Mouse (Mus musculus) adrenal gland, adult 18-20 months (tissue): ENCODE results near the gene Msi2. TPM values are rescaled to one million over a fixed set of nuclear protein-coding genes. Genes with fewer than 3 reads are reported as not detected.

Experiments
- DNase-seq, 2 experiments: peaks; one replicate each; pipeline ENCODE4 v3.0.0; 2021 to 2022; ENCODE audit warnings: low spot score in 2 of 2
- total RNA-seq, 2 experiments: library from RNA; stranded (reverse); gene quantifications; 1 replicate in 1 of 2; 2 replicates in 1 of 2; pipeline ENCODE4 v1.2.3; 2021

The Msi2 gene
- total RNA-seq, 2 experiments from 2014 or later: 196 to 204 TPM

- DNase-seq: no peak
These were observed 225.7 kb downstream of the Msi2 start for GRCm38 (mm10) chr11:88492585-88492984.

- no peak for DNase-seq
These were observed 228.3 kb downstream of the Msi2 start for GRCm38 (mm10) chr11:88489985-88490384.

GRCm38 (mm10) chr11:88488941-88489724 is 229.2 kb downstream of the Msi2 start:
- no peak for DNase-seq

- no peak for DNase-seq
These were observed 230.0 kb downstream of the Msi2 start for GRCm38 (mm10) chr11:88488175-88488940.

- DNase-seq: no peak
These were observed 232.3 kb downstream of the Msi2 start for GRCm38 (mm10) chr11:88485987-88486386.

- DNase-seq: no peak
These were observed 233.2 kb downstream of the Msi2 start for GRCm38 (mm10) chr11:88485088-88485487.

- DNase-seq: no peak
These were observed 234.3 kb downstream of the Msi2 start for GRCm38 (mm10) chr11:88484047-88484446.

- DNase-seq: no peak
These were observed 235.7 kb downstream of the Msi2 start for GRCm38 (mm10) chr11:88482636-88483035.

GRCm38 (mm10) chr11:88482236-88482635 is 236.1 kb downstream of the Msi2 start:
- DNase-seq: no peak

GRCm38 (mm10) chr11:88481602-88482161 is 236.6 kb downstream of the Msi2 start:
- DNase-seq: no peak

- DNase-seq: no peak
These were observed 237.2 kb downstream of the Msi2 start for GRCm38 (mm10) chr11:88481092-88481601.

- no peak for DNase-seq
These were observed 238.8 kb downstream of the Msi2 start for GRCm38 (mm10) chr11:88479498-88479897.

GRCm38 (mm10) chr11:88474889-88475440 is 243.3 kb downstream of the Msi2 start:
- DNase-seq: no peak

- DNase-seq: no peak
These were observed 245.6 kb downstream of the Msi2 start for GRCm38 (mm10) chr11:88472731-88473130.

- no peak for DNase-seq
These were observed 246.2 kb downstream of the Msi2 start for GRCm38 (mm10) chr11:88471981-88472647.

GRCm38 (mm10) chr11:88470599-88470998 is 247.7 kb downstream of the Msi2 start:
- DNase-seq: no peak

GRCm38 (mm10) chr11:88468996-88469395 is 249.3 kb downstream of the Msi2 start:
- DNase-seq: peak in 1 of 2 experiments; percentile 31

- DNase-seq: peak; percentile 59 to 69
These were observed 250.6 kb downstream of the Msi2 start for GRCm38 (mm10) chr11:88467498-88468245.

GRCm38 (mm10) chr11:88463951-88464350 is 254.4 kb downstream of the Msi2 start:
- no peak for DNase-seq

- no peak for DNase-seq
These were observed 255.5 kb downstream of the Msi2 start for GRCm38 (mm10) chr11:88462789-88463188.
